Mouse (Mus musculus) right cerebral cortex, adult 2 months (tissue): Measurements from ENCODE around the gene Fam57b.

Source experiments
- DNase-seq, 2 experiments: peaks; one replicate each; pipeline ENCODE4 v3.0.0; 2021 to 2022; ENCODE audit warnings: low spot score in 2 of 2

The Fam57b gene

GRCm38 (mm10) chr7:126823940-126824339 lies 26.5 kb downstream of the Fam57b start:
- DNase-seq: no peak

GRCm38 (mm10) chr7:126825403-126825802 lies 27.9 kb downstream of the Fam57b start:
- no peak for DNase-seq

GRCm38 (mm10) chr7:126825952-126826351 lies 28.5 kb downstream of the Fam57b start:
- no peak for DNase-seq

GRCm38 (mm10) chr7:126831539-126831938 lies 34.1 kb downstream of the Fam57b start, which contains the start of gene 4930451I11Rik:
Gene 4930451I11Rik (minus strand): TSS chr7:126831639.
- DNase-seq: no peak

- peak; percentile 84 to 87 for DNase-seq
Observed at GRCm38 (mm10) chr7:126832036-126832598, 34.6 kb downstream of the Fam57b start.

GRCm38 (mm10) chr7:126833294-126833693 lies 35.8 kb downstream of the Fam57b start:
- DNase-seq: no peak

- no peak for DNase-seq
Observed at GRCm38 (mm10) chr7:126843276-126843675, 45.8 kb downstream of the Fam57b start.

GRCm38 (mm10) chr7:126845516-126845915 lies 48.0 kb downstream of the Fam57b start:
- no peak for DNase-seq

- no peak for DNase-seq
Observed at GRCm38 (mm10) chr7:126847116-126847420, 49.6 kb downstream of the Fam57b start, which contains the start of gene Doc2a. Gene Doc2a (plus strand): TSS chr7:126847416.

GRCm38 (mm10) chr7:126847421-126848398 lies 50.2 kb downstream of the Fam57b start:
- no peak for DNase-seq

- DNase-seq: peak; percentile 63 to 67
Observed at GRCm38 (mm10) chr7:126848794-126849193, 51.3 kb downstream of the Fam57b start.

GRCm38 (mm10) chr7:126850161-126850560 lies 52.7 kb downstream of the Fam57b start:
- no peak for DNase-seq

GRCm38 (mm10) chr7:126851192-126851591 lies 53.7 kb downstream of the Fam57b start:
- DNase-seq: no peak

- no peak for DNase-seq
Observed at GRCm38 (mm10) chr7:126853454-126853853, 56.0 kb downstream of the Fam57b start.

GRCm38 (mm10) chr7:126855641-126856040 lies 58.2 kb downstream of the Fam57b start:
- DNase-seq: no peak

GRCm38 (mm10) chr7:126856741-126857420 lies 59.4 kb downstream of the Fam57b start:
- no peak for DNase-seq

GRCm38 (mm10) chr7:126860987-126861386 lies 63.5 kb downstream of the Fam57b start:
- no peak for DNase-seq

GRCm38 (mm10) chr7:126861429-126862130 lies 64.1 kb downstream of the Fam57b start, which contains the start of gene Hirip3:
Gene Hirip3 (plus strand): TSS chr7:126861972.
- DNase-seq: peak; percentile 96 to 97

- peak; percentile 96 to 97 for DNase-seq
Observed at GRCm38 (mm10) chr7:126862147-126862784, 64.8 kb downstream of the Fam57b start, which contains the start of gene Ino80e. Gene Ino80e (minus strand): TSS chr7:126862377.

- no peak for DNase-seq
Observed at GRCm38 (mm10) chr7:126863791-126864190, 66.3 kb downstream of the Fam57b start.

GRCm38 (mm10) chr7:126867534-126867933 lies 70.1 kb downstream of the Fam57b start:
- DNase-seq: no peak
